Mouse (Mus musculus): ENCODE measurements around the gene Pzp.

DNA sequence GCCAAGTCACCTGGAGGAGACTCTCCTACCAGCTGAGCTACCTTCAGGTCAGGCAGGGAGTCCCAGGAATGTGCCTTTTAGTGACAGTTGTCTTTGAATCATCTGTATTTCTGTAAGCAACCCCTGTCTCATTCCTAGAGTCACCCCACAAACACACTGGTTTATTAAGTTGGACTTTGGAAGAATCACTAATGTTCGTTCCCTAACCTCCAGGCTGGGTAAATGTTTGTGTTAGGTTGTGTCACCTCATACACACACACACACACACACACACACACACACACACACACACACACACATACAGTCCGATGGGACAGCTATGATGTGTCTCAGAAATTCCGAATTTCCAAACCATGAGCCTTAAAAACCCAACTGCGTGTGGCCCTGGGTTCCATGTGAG, 719 bp downstream of the Pzp start:
- TF ChIP-seq GATA1 (IDR thresholded peaks at IDR 0.05; ENCODE audit: borderline replicate concordance, low read length), result no peak
- TF ChIP-seq FLI1 (IDR thresholded peaks at IDR 0.05; ENCODE audit: low read length), result no peak
